In the genomic region with DNA sequence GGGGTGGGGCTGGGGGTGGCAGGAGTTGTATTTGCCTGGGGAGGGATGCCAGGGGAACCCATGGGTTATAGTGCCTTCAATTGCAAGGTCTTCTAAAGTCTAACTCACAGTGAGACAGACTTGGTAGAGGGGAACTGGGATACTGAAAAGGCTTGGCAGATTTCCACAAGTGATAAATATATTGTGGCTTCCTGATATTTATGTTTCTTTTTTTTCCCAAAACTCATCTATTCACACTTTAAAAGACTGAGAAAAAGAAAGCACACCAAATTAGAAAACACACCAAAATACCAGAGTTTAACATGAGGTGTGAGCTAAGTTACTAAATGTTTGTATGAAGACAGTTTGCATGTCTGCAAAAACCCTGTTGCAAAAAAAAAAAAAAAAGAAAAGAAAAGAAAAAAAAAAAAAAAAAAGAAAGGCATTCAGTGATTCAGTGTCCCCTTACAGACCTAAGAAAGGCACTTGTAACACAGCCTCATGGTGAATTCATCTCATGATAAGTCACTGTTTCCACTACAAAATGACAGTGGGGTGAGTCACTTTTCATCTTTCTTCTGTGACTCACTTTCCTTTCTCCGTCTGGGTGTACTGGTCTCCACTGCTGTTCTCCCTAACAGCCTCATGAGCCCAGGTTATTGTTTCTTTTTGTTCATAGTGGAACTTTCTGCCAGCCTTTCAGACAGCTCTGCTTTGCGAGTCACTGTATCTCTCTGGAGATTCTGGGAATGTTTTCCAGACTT, we compare ENCODE assay signal across 24 mouse cellular contexts. TPM values are rescaled to one million over a fixed set of nuclear protein-coding genes. Genes with fewer than 3 reads are reported as not detected.
A peak's percentile ranks its signal among the peaks of the same experiment; 100 is the strongest.
DNase-seq lines count a peak whose midpoint lies in the region; ATAC-seq and TF ChIP-seq lines count a peak whose summit lies in the region.
"Had no signal": no experiment of that assay in that cellular context is flagged by ENCODE, and none has a peak within 500 bp of the region (broad histone marks: within the 10 kb centered on the region; RNA-seq: fewer than 3 reads in every experiment).

No protein-coding gene starts in this region.

- in situ Hi-C loops in Patski (cut with MboI; ENCODE audit: low pct_unique_long_range_greater_than_20kb): no loop called here

- no peak overlapping the region for H3K4me3 ChIP-seq in heart, embryonic 13.5 days
- H3K4me3 ChIP-seq in heart, embryonic 11.5 days (ENCODE audit: low read depth, low read length): no peak overlapping the region
- H3K4me3 ChIP-seq: embryonic facial prominence, embryonic 15.5 days; forebrain, embryonic 15.5 days; liver, embryonic 12.5 days; lung, embryonic 15.5 days had no signal

- 26% methylated on average over 2 of the region's 2 CpGs for WGBS in heart, embryonic 13.5 days
- WGBS in heart, embryonic 11.5 days (ENCODE audit: insufficient replicate concordance): 41% methylated on average over 2 of the region's 2 CpGs

- POLR2A ChIA-PET in Patski (lab: Charles Lee): no interaction called here

- DNase-seq in CD4-positive helper T cell, adult 2 months (ENCODE audit: low read depth, low spot score): peak; percentile 43
- peak; percentile 51 for DNase-seq in Patski (ENCODE audit: low read depth, low spot score)
- peak; percentile 33 for DNase-seq in skeletal muscle tissue, adult 2 months (ENCODE audit: low read depth, low spot score)
- DNase-seq in layer of hippocampus, postnatal 36 days: no peak
- no peak for DNase-seq in lung, adult 18-20 months
- DNase-seq: cerebellum, postnatal 14 days; embryo, embryonic 11 days; heart, postnatal 14 days; kidney, adult 18-20 months; kidney, postnatal 14 days; midbrain, embryonic 14.5 days; retina, postnatal 1 day; spleen, adult 18-20 months; thymus, adult 18-20 months had no signal

- H3K4me2 ChIP-seq in heart, embryonic 13.5 days: no peak overlapping the region
- H3K4me2 ChIP-seq in heart, embryonic 11.5 days: no peak overlapping the region
- H3K4me2 ChIP-seq: embryonic facial prominence, embryonic 15.5 days; forebrain, embryonic 15.5 days; liver, embryonic 12.5 days; lung, embryonic 15.5 days had no signal

- H3K9ac ChIP-seq in heart, embryonic 13.5 days: no peak overlapping the region
- H3K9ac ChIP-seq in heart, embryonic 11.5 days (ENCODE audit: low read depth, low read length): no peak overlapping the region
- H3K9ac ChIP-seq: embryonic facial prominence, embryonic 15.5 days; forebrain, embryonic 15.5 days; liver, embryonic 12.5 days; lung, embryonic 15.5 days had no signal

- H3K9me3 ChIP-seq in heart, embryonic 13.5 days: no peaks in the 10 kb centered on the region
- no peaks in the 10 kb centered on the region for H3K9me3 ChIP-seq in heart, embryonic 11.5 days (replicated peaks; ENCODE audit: control insufficient read depth, low read length)
- H3K9me3 ChIP-seq: embryonic facial prominence, embryonic 15.5 days; forebrain, embryonic 15.5 days; liver, embryonic 12.5 days; lung, embryonic 15.5 days had no signal

- H3K36me3 ChIP-seq in heart, embryonic 13.5 days: no peaks in the 10 kb centered on the region
- no peaks in the 10 kb centered on the region for H3K36me3 ChIP-seq in heart, embryonic 11.5 days (ENCODE audit: control insufficient read depth, insufficient read depth, low read length)
- H3K36me3 ChIP-seq: embryonic facial prominence, embryonic 15.5 days; forebrain, embryonic 15.5 days; liver, embryonic 12.5 days; lung, embryonic 15.5 days had no signal

- TF ChIP-seq CTCF in Patski (IDR thresholded peaks at IDR 0.05): no peak

- no peaks in the 10 kb centered on the region for H3K27me3 ChIP-seq in heart, embryonic 13.5 days (replicated peaks)
- H3K27me3 ChIP-seq in heart, embryonic 11.5 days (ENCODE audit: control insufficient read depth, insufficient read depth, low read length): no peaks in the 10 kb centered on the region
- no peaks in the 10 kb centered on the region for H3K27me3 ChIP-seq in Patski
- H3K27me3 ChIP-seq: embryonic facial prominence, embryonic 15.5 days; forebrain, embryonic 15.5 days; liver, embryonic 12.5 days; lung, embryonic 15.5 days had no signal

- peaks cover 13% of the 10 kb centered on the region for H3K4me1 ChIP-seq in heart, embryonic 13.5 days
- H3K4me1 ChIP-seq in heart, embryonic 11.5 days (ENCODE audit: control insufficient read depth, insufficient read depth, low read length): 0 out of 2 replicates have a peak, but pooled peaks cover 2% of the 10 kb centered on the region
- H3K4me1 ChIP-seq: embryonic facial prominence, embryonic 15.5 days; forebrain, embryonic 15.5 days; liver, embryonic 12.5 days; lung, embryonic 15.5 days had no signal

- H3K27ac ChIP-seq in heart, embryonic 13.5 days (replicated peaks): peak overlapping the region; percentile 39; the same call in 1 of the 2 replicates
- H3K27ac ChIP-seq in heart, embryonic 11.5 days (ENCODE audit: low read depth, low read length): no peak overlapping the region
- H3K27ac ChIP-seq: embryonic facial prominence, embryonic 15.5 days; forebrain, embryonic 15.5 days; hindbrain, postnatal 0 days; liver, embryonic 12.5 days; lung, embryonic 15.5 days had no signal

- ATAC-seq in heart, embryonic 13.5 days (ENCODE audit: extremely low read depth, insufficient number of reproducible peaks, low FRiP score, low TSS enrichment): no peak
- ATAC-seq in heart, embryonic 11.5 days (replicated peaks; ENCODE audit: insufficient number of reproducible peaks, low FRiP score, low TSS enrichment): no peak
- ATAC-seq in Patski: peak; percentile 88
- ATAC-seq: forebrain, embryonic 15.5 days; hindbrain, postnatal 0 days; liver, embryonic 12.5 days had no signal

- CTCF ChIA-PET in Patski (lab: Charles Lee): interaction anchor here (1.5 kb wide), 1 partner anchor 44 kb away, joined by 5 read pairs; no protein-coding TSS in a partner anchor

RNA-seq across cellular contexts. Expression of a gene that starts 42.0 kb away (rescaled TPM):
- 22.5 and 26.2 TPM in 2 replicates for polyA plus RNA-seq in heart, embryonic 13.5 days (2015; fragmentation: Nextera tagmentation; extraction: Ambion mirVana)
- polyA plus RNA-seq in heart, embryonic 11.5 days (2014; fragmentation: Nextera tagmentation; extraction: Ambion mirVana): 17.7 and 18.9 TPM in 2 replicates
- not detected for polyA plus RNA-seq in Patski (2021)
- total RNA-seq in layer of hippocampus, postnatal 36 days (2021): under 1 TPM; 0.13 to 0.25 TPM
- total RNA-seq: megakaryocyte, adult 5-6 weeks; neutrophil, adult 5-6 weeks had no signal
- polyA plus RNA-seq: liver, embryonic 12.5 days; stomach, embryonic 14.5 days had no signal

RNA-seq across cellular contexts. Expression of a gene that starts 56.9 kb away (rescaled TPM):
- 1.8 and 2.0 TPM in 2 replicates for polyA plus RNA-seq in heart, embryonic 13.5 days (2015; fragmentation: Nextera tagmentation; extraction: Ambion mirVana)
- polyA plus RNA-seq in heart, embryonic 11.5 days (2014; fragmentation: Nextera tagmentation; extraction: Ambion mirVana): 1.9 and 2.0 TPM in 2 replicates
- 6.2 TPM for polyA plus RNA-seq in Patski (2021)
- total RNA-seq in layer of hippocampus, postnatal 36 days (2021): 1 to 10 TPM; 5.5 TPM

Comparison
In these comparisons a context has a peak if more than half of its experiments do, and no peak if none do; other contexts are left out.
1. DNase-seq: peak in CD4-positive helper T cell, adult 2 months (single experiment), Patski (single experiment) and skeletal muscle tissue, adult 2 months (single experiment); none in layer of hippocampus, postnatal 36 days (0 of 2) and lung, adult 18-20 months (0 of 2).
2. RNA of a gene that starts 42.0 kb away (polyA plus RNA-seq): 22.5 to 26.2 TPM in heart, embryonic 13.5 days and 17.7 to 18.9 TPM in heart, embryonic 11.5 days; not detected in Patski (single experiment); every median in the first group is over 10 times any median in the second.